Mouse (Mus musculus): ENCODE data around the gene Tbc1d1. TPM values are rescaled to one million over a fixed set of nuclear protein-coding genes. Genes with fewer than 3 reads are reported as not detected.
A peak's percentile ranks its signal among the peaks of the same experiment; 100 is the strongest.

Gene Tbc1d1
- polyA plus RNA-seq, 1 experiment = 3.8 TPM

GRCm38 (mm10) chr5:64230507-64231041 lies 74.5 kb downstream of the Tbc1d1 start:
- Histone ChIP-seq H3K27me3 (replicated peaks) (no peaks in the 10 kb centered on the region), H3K4me3 (replicated peaks) (peak overlapping the region; percentile 96), H3K9me3 (no peaks in the 10 kb centered on the region), H3K36me3 (replicated peaks; ENCODE audit: low read length) (no peaks in the 10 kb centered on the region), H3K4me1 (peaks cover 37% of the 10 kb centered on the region)
- TF ChIP-seq GATA1 (IDR thresholded peaks at IDR 0.05; ENCODE audit: borderline replicate concordance, low read length) = no peak
- no peak for TF ChIP-seq FLI1 (IDR thresholded peaks at IDR 0.05; ENCODE audit: low read length)

GRCm38 (mm10) chr5:64232872-64233271 lies 76.8 kb downstream of the Tbc1d1 start:
- Histone ChIP-seq H3K4me1 (peaks cover 51% of the 10 kb centered on the region), H3K9me3 (no peaks in the 10 kb centered on the region)
- no peak for TF ChIP-seq FLI1 (IDR thresholded peaks at IDR 0.05; ENCODE audit: low read length)
- no peak for TF ChIP-seq GATA1 (IDR thresholded peaks at IDR 0.05; ENCODE audit: borderline replicate concordance, low read length)

GRCm38 (mm10) chr5:64234269-64234985 lies 78.3 kb downstream of the Tbc1d1 start:
- H3K27me3 ChIP-seq (replicated peaks) = no peaks in the 10 kb centered on the region
- H3K4me1 ChIP-seq = peaks cover 62% of the 10 kb centered on the region
- TF ChIP-seq FLI1 (IDR thresholded peaks at IDR 0.05; ENCODE audit: low read length) (no peak), GATA1 (IDR thresholded peaks at IDR 0.05; ENCODE audit: borderline replicate concordance, low read length) (no peak)
- peak overlapping the region; percentile 46 for H3K4me3 ChIP-seq (replicated peaks)
- H3K9me3 ChIP-seq = no peaks in the 10 kb centered on the region
- H3K36me3 ChIP-seq (replicated peaks; ENCODE audit: low read length) = no peaks in the 10 kb centered on the region

More at GRCm38 (mm10) chr5:64232872-64233271, 76.8 kb downstream of the Tbc1d1 start:
- Histone ChIP-seq H3K4me3 (replicated peaks) (no peak overlapping the region), H3K27me3 (replicated peaks) (no peaks in the 10 kb centered on the region), H3K36me3 (replicated peaks; ENCODE audit: low read length) (no peaks in the 10 kb centered on the region)

GRCm38 (mm10) chr5:64235250-64235649 lies 79.1 kb downstream of the Tbc1d1 start:
- H3K4me1 ChIP-seq = peaks cover 67% of the 10 kb centered on the region
- TF ChIP-seq GATA1 (IDR thresholded peaks at IDR 0.05; ENCODE audit: borderline replicate concordance, low read length) (no peak), FLI1 (IDR thresholded peaks at IDR 0.05; ENCODE audit: low read length) (no peak)
- no peaks in the 10 kb centered on the region for H3K27me3 ChIP-seq (replicated peaks)
- H3K36me3 ChIP-seq (replicated peaks; ENCODE audit: low read length) = no peaks in the 10 kb centered on the region
- no peak overlapping the region for H3K4me3 ChIP-seq (replicated peaks)
- no peaks in the 10 kb centered on the region for H3K9me3 ChIP-seq

GRCm38 (mm10) chr5:64236561-64236960 lies 80.5 kb downstream of the Tbc1d1 start:
- H3K27me3 ChIP-seq (replicated peaks) = no peaks in the 10 kb centered on the region
- H3K4me1 ChIP-seq = peaks cover 73% of the 10 kb centered on the region
- no peak overlapping the region for H3K4me3 ChIP-seq (replicated peaks)
- no peaks in the 10 kb centered on the region for H3K9me3 ChIP-seq
- H3K36me3 ChIP-seq (replicated peaks; ENCODE audit: low read length) = no peaks in the 10 kb centered on the region
- no peak for TF ChIP-seq FLI1 (IDR thresholded peaks at IDR 0.05; ENCODE audit: low read length)
- TF ChIP-seq GATA1 (IDR thresholded peaks at IDR 0.05; ENCODE audit: borderline replicate concordance, low read length) = no peak

- Histone ChIP-seq H3K4me1 (peaks cover 80% of the 10 kb centered on the region), H3K27me3 (replicated peaks) (no peaks in the 10 kb centered on the region), H3K36me3 (replicated peaks; ENCODE audit: low read length) (no peaks in the 10 kb centered on the region), H3K4me3 (replicated peaks) (no peak overlapping the region), H3K9me3 (no peaks in the 10 kb centered on the region)
- TF ChIP-seq GATA1 (IDR thresholded peaks at IDR 0.05; ENCODE audit: borderline replicate concordance, low read length) = no peak
- no peak for TF ChIP-seq FLI1 (IDR thresholded peaks at IDR 0.05; ENCODE audit: low read length)
Observed at GRCm38 (mm10) chr5:64237263-64237662, 81.2 kb downstream of the Tbc1d1 start.

- Histone ChIP-seq H3K4me3 (replicated peaks) (no peak overlapping the region), H3K4me1 (peaks cover 84% of the 10 kb centered on the region)
Observed at GRCm38 (mm10) chr5:64237693-64238092, 81.6 kb downstream of the Tbc1d1 start.

GRCm38 (mm10) chr5:64238894-64239652 lies 83.0 kb downstream of the Tbc1d1 start:
- no peaks in the 10 kb centered on the region for H3K36me3 ChIP-seq (replicated peaks; ENCODE audit: low read length)
- peaks cover 91% of the 10 kb centered on the region for H3K4me1 ChIP-seq

More at GRCm38 (mm10) chr5:64237693-64238092, 81.6 kb downstream of the Tbc1d1 start:
- Histone ChIP-seq H3K9me3 (no peaks in the 10 kb centered on the region), H3K36me3 (replicated peaks; ENCODE audit: low read length) (no peaks in the 10 kb centered on the region), H3K27me3 (replicated peaks) (no peaks in the 10 kb centered on the region)
- TF ChIP-seq FLI1 (IDR thresholded peaks at IDR 0.05; ENCODE audit: low read length) = no peak
- no peak for TF ChIP-seq GATA1 (IDR thresholded peaks at IDR 0.05; ENCODE audit: borderline replicate concordance, low read length)

GRCm38 (mm10) chr5:64240941-64241682 lies 85.0 kb downstream of the Tbc1d1 start:
- TF ChIP-seq GATA1 (IDR thresholded peaks at IDR 0.05; ENCODE audit: borderline replicate concordance, low read length) = no peak
- no peak for TF ChIP-seq FLI1 (IDR thresholded peaks at IDR 0.05; ENCODE audit: low read length)
- Histone ChIP-seq H3K36me3 (replicated peaks; ENCODE audit: low read length) (no peaks in the 10 kb centered on the region), H3K9me3 (no peaks in the 10 kb centered on the region)

More at GRCm38 (mm10) chr5:64238894-64239652, 83.0 kb downstream of the Tbc1d1 start:
- Histone ChIP-seq H3K4me3 (replicated peaks) (no peak overlapping the region), H3K9me3 (no peaks in the 10 kb centered on the region), H3K27me3 (replicated peaks) (no peaks in the 10 kb centered on the region)
- no peak for TF ChIP-seq FLI1 (IDR thresholded peaks at IDR 0.05; ENCODE audit: low read length)
- TF ChIP-seq GATA1 (IDR thresholded peaks at IDR 0.05; ENCODE audit: borderline replicate concordance, low read length) = no peak

More at GRCm38 (mm10) chr5:64240941-64241682, 85.0 kb downstream of the Tbc1d1 start:
- H3K4me1 ChIP-seq = peaks cover 84% of the 10 kb centered on the region
- no peaks in the 10 kb centered on the region for H3K27me3 ChIP-seq (replicated peaks)
- peak overlapping the region; percentile 85 for H3K4me3 ChIP-seq (replicated peaks)

Data from megakaryocyte, embryonic 14.5 days (primary cell).